Mouse (Mus musculus) megakaryocyte, embryonic 14.5 days (primary cell): ENCODE data around the gene Rnf224. TPM values are rescaled to one million over a fixed set of nuclear protein-coding genes. Genes with fewer than 3 reads are reported as not detected.

Experiments
- H3K27me3 ChIP-seq: replicated peaks from 2 replicates; pipeline ENCODE3; 2012; ENCODE audit warnings: inconsistent platforms
- H3K36me3 ChIP-seq: replicated peaks from 2 replicates; pipeline ENCODE3; 2012; ENCODE audit warnings: low read length, inconsistent platforms, mixed read lengths
- H3K4me1 ChIP-seq: 2 replicates; pipeline ENCODE4 v1.6.1; 2012; ENCODE audit warnings: inconsistent platforms
- H3K4me3 ChIP-seq: replicated peaks from 2 replicates; pipeline ENCODE3; 2012; ENCODE audit warnings: moderate library complexity, mild to moderate bottlenecking, inconsistent platforms
- H3K9me3 ChIP-seq: 2 replicates; pipeline ENCODE4 v1.6.1; 2012; ENCODE audit warnings: inconsistent platforms
- FLI1 ChIP-seq: IDR thresholded peaks from 2 replicates; pipeline ENCODE4 v1.6.1; 2012; ENCODE audit warnings: low read length, inconsistent platforms, mixed read lengths
- GATA1 ChIP-seq: IDR thresholded peaks from 3 replicates; pipeline ENCODE4 v1.6.1; 2012; ENCODE audit warnings: mixed read lengths, low read length, inconsistent platforms, borderline replicate concordance
- polyA plus RNA-seq: library from polyadenylated mRNA; stranded (reverse); fragments of >175 nt; gene quantifications from 2 replicates; pipeline ENCODE4 v1.2.3, GENCODE M21; 2012; ENCODE audit warnings: low replicate concordance; ENCODE audit not compliant: insufficient read depth

The Rnf224 gene
- polyA plus RNA-seq, 1 experiment = not detected

DNA sequence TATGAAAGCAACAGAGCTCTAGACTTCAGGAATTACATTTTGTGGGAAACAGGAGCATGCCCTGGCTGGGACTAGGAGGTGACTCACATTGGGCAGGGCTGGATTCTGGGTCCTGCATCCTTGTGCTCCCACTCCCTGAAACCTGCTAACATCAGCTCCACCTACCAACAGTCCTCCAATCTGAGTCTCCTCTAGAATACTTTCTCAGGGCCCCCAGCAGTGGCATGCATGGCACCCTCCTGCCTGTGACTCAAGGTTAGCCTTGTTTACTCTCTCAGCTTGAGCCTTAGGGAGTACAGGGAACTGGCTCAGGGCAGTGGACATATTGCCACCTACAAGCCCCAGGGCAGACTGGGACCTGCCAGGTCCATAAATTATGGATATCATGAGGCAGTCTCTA lies 1.5 kb upstream of the Rnf224 start:
- Histone ChIP-seq H3K4me3 (no peak overlapping the region), H3K27me3 (peaks cover 93% of the 10 kb centered on the region), H3K4me1 (peaks cover 59% of the 10 kb centered on the region), H3K36me3 (no peaks in the 10 kb centered on the region), H3K9me3 (no peaks in the 10 kb centered on the region)
- no peak for TF ChIP-seq FLI1
- TF ChIP-seq GATA1 = no peak

- Histone ChIP-seq H3K36me3 (no peaks in the 10 kb centered on the region), H3K4me3 (no peak overlapping the region), H3K9me3 (no peaks in the 10 kb centered on the region), H3K27me3 (peaks cover 93% of the 10 kb centered on the region), H3K4me1 (peaks cover 54% of the 10 kb centered on the region)
- no peak for TF ChIP-seq FLI1
- no peak for TF ChIP-seq GATA1
Measured at GRCm38 (mm10) chr2:25237522-25237921, 935 bp upstream of the Rnf224 start.

GRCm38 (mm10) chr2:25234551-25235220 lies 1.9 kb downstream of the Rnf224 start:
- Histone ChIP-seq H3K27me3 (peaks cover 86% of the 10 kb centered on the region), H3K4me3 (no peak overlapping the region), H3K9me3 (no peaks in the 10 kb centered on the region), H3K36me3 (no peaks in the 10 kb centered on the region), H3K4me1 (peaks cover 46% of the 10 kb centered on the region)
- TF ChIP-seq GATA1 (no peak), FLI1 (no peak)

DNA sequence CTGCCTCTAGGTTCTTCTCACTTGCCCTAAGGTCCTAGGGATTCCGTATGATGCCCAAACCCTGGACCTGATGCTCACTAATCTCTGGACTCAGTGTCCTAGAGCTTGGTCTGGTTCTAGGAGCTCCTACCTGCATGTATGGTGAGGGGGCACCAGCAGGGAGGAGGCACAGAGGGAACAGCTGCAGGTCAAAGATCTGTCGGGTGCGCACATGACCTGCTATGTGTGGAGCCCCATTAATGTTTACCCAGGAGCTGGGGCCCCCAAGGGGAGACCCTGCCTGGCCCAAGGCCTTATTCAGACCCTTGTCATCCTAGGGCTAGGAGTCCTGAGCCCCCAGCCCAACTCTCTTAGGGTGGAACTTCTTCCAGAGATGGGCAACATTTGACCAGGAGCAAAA lies 2.5 kb downstream of the Rnf224 start, which contains the start of gene Slc34a3:
Slc34a3 (minus strand) TSS at position 315 of the 400 bp plus-strand sequence.
- no peaks in the 10 kb centered on the region for H3K36me3 ChIP-seq
- peaks cover 50% of the 10 kb centered on the region for H3K4me1 ChIP-seq
- peaks cover 80% of the 10 kb centered on the region for H3K27me3 ChIP-seq
- no peaks in the 10 kb centered on the region for H3K9me3 ChIP-seq
- H3K4me3 ChIP-seq = no peak within 1 kb of the TSS
- TF ChIP-seq GATA1 (no peak), FLI1 (no peak)

- H3K27me3 ChIP-seq = peaks cover 75% of the 10 kb centered on the region
- TF ChIP-seq GATA1 = no peak
- H3K4me1 ChIP-seq = peaks cover 53% of the 10 kb centered on the region
- no peaks in the 10 kb centered on the region for H3K9me3 ChIP-seq
- H3K4me3 ChIP-seq = no peak overlapping the region
- no peaks in the 10 kb centered on the region for H3K36me3 ChIP-seq
Measured at GRCm38 (mm10) chr2:25233421-25233820, 3.2 kb downstream of the Rnf224 start.

DNA sequence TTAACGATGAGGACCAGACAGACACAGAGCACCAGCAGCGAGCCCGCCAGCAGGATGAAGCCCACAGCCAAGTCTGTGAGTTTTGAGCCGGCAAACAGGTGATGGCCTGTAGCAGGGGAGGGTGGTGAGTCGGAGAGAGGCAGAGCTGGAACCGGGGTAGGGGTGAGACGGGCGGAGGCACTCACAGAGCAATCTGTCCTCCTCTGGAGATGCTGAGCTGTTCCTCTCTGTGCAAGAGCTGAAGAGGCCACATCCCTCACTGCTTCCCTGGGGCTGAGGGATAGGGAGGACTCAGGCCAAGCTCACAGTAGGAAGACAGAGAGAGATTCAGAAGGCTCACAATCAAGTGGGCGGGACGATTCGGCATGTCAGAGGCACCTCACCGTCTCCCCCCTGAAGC lies 5.5 kb downstream of the Rnf224 start:
- TF ChIP-seq FLI1 (no peak), GATA1 (no peak)
- Histone ChIP-seq H3K4me3 (no peak overlapping the region), H3K36me3 (no peaks in the 10 kb centered on the region), H3K4me1 (peaks cover 64% of the 10 kb centered on the region), H3K9me3 (no peaks in the 10 kb centered on the region), H3K27me3 (peaks cover 54% of the 10 kb centered on the region)

GRCm38 (mm10) chr2:25230581-25230980 lies 6.0 kb downstream of the Rnf224 start:
- H3K27me3 ChIP-seq = peaks cover 50% of the 10 kb centered on the region
- H3K4me1 ChIP-seq = peaks cover 66% of the 10 kb centered on the region
- H3K9me3 ChIP-seq = no peaks in the 10 kb centered on the region
- no peak overlapping the region for H3K4me3 ChIP-seq
- TF ChIP-seq FLI1 (no peak), GATA1 (no peak)
- H3K36me3 ChIP-seq = no peaks in the 10 kb centered on the region

DNA sequence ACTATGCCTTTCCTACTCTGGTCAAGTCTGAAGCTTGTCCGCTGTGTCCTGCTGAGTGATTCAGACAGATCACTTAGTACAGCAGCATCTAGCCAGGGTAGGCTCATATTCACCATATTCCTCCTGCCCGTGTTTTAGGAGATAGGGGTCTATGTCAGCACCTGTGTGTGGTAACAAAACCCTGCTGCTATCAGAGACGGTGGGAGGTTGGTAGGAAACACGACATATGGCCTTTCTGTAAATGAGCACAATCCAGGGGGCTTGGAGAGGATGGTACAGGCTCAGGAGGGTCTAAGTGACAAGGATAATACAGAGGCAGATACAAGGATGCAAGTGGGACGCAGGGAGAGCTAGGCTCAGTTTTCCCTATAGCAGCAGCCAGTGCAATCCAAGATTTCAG lies 7.0 kb downstream of the Rnf224 start:
- Histone ChIP-seq H3K9me3 (no peaks in the 10 kb centered on the region), H3K4me3 (no peak overlapping the region), H3K27me3 (peaks cover 40% of the 10 kb centered on the region), H3K4me1 (peaks cover 70% of the 10 kb centered on the region), H3K36me3 (no peaks in the 10 kb centered on the region)
- TF ChIP-seq FLI1 = no peak
- no peak for TF ChIP-seq GATA1

DNA sequence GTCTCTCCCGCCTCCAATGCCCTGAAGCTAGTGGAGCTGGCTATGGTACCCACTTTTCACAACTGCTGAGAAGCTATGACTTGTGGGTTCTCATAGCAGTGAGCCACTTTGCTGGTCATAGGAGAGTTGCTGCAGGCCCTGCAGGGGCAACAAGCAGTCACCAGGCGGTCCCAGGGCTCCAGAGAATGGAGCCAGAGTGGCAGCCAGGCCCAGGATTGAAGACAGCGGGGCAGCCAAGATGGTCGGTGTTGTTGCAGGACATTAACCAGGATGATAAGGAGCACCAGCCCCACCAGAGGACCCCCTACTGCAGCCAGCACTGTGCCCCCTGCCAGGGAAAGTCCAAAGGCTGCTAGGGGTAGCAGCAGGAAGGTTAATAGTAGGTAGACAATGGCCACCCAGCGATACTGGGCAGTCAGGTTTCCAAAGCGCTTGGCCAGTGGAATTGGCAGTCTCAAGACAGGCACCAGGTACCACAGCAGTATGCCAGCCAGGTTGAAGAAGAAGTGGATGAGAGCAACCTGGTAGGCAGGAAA lies 7.5 kb downstream of the Rnf224 start:
- no peaks in the 10 kb centered on the region for H3K36me3 ChIP-seq
- no peaks in the 10 kb centered on the region for H3K9me3 ChIP-seq
- H3K4me1 ChIP-seq = peaks cover 67% of the 10 kb centered on the region
- TF ChIP-seq FLI1 (no peak), GATA1 (no peak)
- peak overlapping the region; percentile 90 for H3K4me3 ChIP-seq
- H3K27me3 ChIP-seq = peaks cover 34% of the 10 kb centered on the region

DNA sequence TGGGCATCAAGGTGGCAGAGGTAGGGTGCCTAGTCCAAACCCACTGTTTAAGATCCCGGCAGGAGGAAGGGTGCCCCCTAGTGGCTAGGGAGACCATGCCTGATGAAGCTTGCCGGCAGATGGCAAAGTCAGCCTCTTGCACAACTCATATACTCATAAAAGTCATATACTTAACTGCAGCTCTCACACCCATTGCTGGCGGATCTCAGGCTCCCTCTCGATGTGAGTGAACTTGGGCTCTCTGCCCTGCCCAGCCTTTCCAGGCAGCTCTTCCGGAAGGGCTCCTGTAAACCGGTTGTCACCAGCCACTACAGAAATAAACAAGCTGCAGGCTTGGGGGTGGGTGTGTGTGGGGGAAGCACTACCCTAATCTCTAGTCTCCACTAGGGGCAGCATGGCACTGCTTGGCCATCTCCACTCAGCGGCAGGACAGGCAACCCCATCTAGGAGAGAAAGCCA lies 8.1 kb downstream of the Rnf224 start:
- peaks cover 66% of the 10 kb centered on the region for H3K4me1 ChIP-seq
- H3K4me3 ChIP-seq = peak overlapping the region; percentile 90
- H3K36me3 ChIP-seq = peaks cover 6% of the 10 kb centered on the region
- H3K9me3 ChIP-seq = no peaks in the 10 kb centered on the region
- TF ChIP-seq FLI1 = no peak
- no peak for TF ChIP-seq GATA1
- peaks cover 30% of the 10 kb centered on the region for H3K27me3 ChIP-seq

GRCm38 (mm10) chr2:25227406-25227805 lies 9.2 kb downstream of the Rnf224 start:
- peak overlapping the region; percentile 90 for H3K4me3 ChIP-seq
- TF ChIP-seq GATA1 (no peak), FLI1 (no peak)
- peaks cover 19% of the 10 kb centered on the region for H3K27me3 ChIP-seq
- peaks cover 10% of the 10 kb centered on the region for H3K36me3 ChIP-seq
- peaks cover 69% of the 10 kb centered on the region for H3K4me1 ChIP-seq
- no peaks in the 10 kb centered on the region for H3K9me3 ChIP-seq
